Mouse (Mus musculus): ENCODE results near the gene Tut1.

Tut1 gene

GRCm38 (mm10) chr19:8999223-8999622, 45.6 kb downstream of the Tut1 start:
- WGBS, result 89% methylated on average over 4 of the region's 4 CpGs

- WGBS, result 94% methylated on average over 2 of the region's 2 CpGs
These were observed 53.3 kb downstream of the Tut1 start for GRCm38 (mm10) chr19:9006915-9007314.
